Mouse (Mus musculus): ENCODE measurements around the gene Slc38a5.

Gene Slc38a5

DNA sequence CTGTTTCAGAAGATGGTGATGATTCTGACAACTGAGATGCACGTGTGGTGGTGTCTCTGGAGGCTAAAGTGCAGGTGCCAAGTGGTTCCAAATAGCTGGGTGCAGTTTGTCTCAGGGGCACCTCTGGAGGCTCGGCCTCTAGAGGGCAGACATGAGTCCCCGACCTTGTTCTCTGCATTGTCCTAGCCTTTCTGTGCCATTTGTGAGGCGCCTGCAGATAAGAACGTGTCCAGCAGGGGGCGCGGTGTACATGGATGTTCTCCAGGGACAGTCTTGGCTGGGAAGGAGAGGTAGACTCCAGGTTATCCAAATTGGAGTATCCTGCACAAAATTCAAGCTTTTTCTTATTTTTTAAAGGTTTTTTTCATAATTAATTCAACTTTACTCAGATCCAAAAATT, 44.0 kb downstream of the Slc38a5 start:
- DNase-seq (ENCODE audit: low read depth) = peak; percentile 55

DNA sequence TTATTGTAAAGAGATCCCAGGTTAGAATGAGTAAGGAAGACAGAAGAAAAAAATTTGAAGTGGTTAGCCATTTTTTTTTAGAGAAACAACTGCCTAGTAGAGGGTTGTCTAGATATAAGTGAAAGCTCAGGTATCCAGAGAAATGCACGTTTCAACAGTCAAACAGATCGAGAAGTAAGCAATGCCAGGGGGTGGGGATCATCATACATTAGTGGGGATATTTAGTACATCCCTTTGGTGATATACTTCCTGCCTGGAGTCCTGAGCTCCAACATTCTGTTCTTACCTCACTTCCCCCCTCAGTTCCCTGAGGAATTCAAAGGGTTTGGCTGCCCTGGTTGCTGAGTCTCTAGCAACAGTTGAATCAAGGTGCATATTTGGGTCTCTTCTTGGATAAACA, 56.2 kb downstream of the Slc38a5 start, which contains the start of gene Ssxb10:
Gene Ssxb10, plus strand, starts transcription at position 301 of the 400 bp plus-strand sequence.
- DNase-seq (ENCODE audit: low read depth) = no peak

Measured in NIH3T3 (cell line).